Mouse (Mus musculus): ENCODE measurements around the gene Olfr704.

- no peak for TF ChIP-seq TAL1 (IDR thresholded peaks at IDR 0.05; ENCODE audit: low read length)
- no peak for TF ChIP-seq GATA1 (IDR thresholded peaks at IDR 0.05; ENCODE audit: low read length)
Observed at GRCm38 (mm10) chr7:106818414-106818813, 44.6 kb upstream of the Olfr704 start.

Measured in erythroblast, embryonic 14.5 days (primary cell).